Mouse (Mus musculus) embryonic facial prominence, embryonic 14.5 days (tissue): ENCODE data around the gene Hsf5. TPM values are rescaled to one million over a fixed set of nuclear protein-coding genes. Genes with fewer than 3 reads are reported as not detected.
A peak's percentile ranks its signal among the peaks of the same experiment; 100 is the strongest.

Experiments used
- ATAC-seq: fragments of 200-750 bp; cut with Nextera tagmentation; 2 replicates; pipeline ENCODE4 v1.8.0; 2017; ENCODE audit warnings: low read depth, moderate number of reproducible peaks, moderate TSS enrichment
- DNase-seq: peaks from one replicate; pipeline ENCODE4 v3.0.0-alpha.2; 2015; ENCODE audit warnings: low spot score
- H3K27ac ChIP-seq: fragments of 300-500 bp; sonication (generic); replicated peaks from 2 replicates; pipeline ENCODE4 v1.5.1; 2014; ENCODE audit warnings: low read depth, mild to moderate bottlenecking, low read length, moderate library complexity
- H3K27me3 ChIP-seq: fragments of 300-500 bp; sonication (generic); replicated peaks from 2 replicates; pipeline ENCODE4 v1.6.1; 2014; ENCODE audit warnings: low read length; ENCODE audit not compliant: control insufficient read depth, insufficient read depth
- H3K36me3 ChIP-seq: fragments of 300-500 bp; sonication (generic); 2 replicates; pipeline ENCODE4 v1.6.1; 2014; ENCODE audit warnings: low read length, mixed read lengths; ENCODE audit not compliant: control insufficient read depth, insufficient read depth
- H3K4me1 ChIP-seq: fragments of 300-500 bp; sonication (generic); 2 replicates; pipeline ENCODE4 v1.6.1; 2014; ENCODE audit warnings: antibody characterized with exemption, low read length; ENCODE audit not compliant: control insufficient read depth, insufficient read depth
- H3K4me2 ChIP-seq: fragments of 300-500 bp; sonication (generic); 2 replicates; pipeline ENCODE4 v1.6.1; 2014; ENCODE audit warnings: low read depth, mild to moderate bottlenecking, low read length, moderate library complexity, mixed read lengths
- H3K4me3 ChIP-seq: fragments of 300-500 bp; sonication (generic); 2 replicates; pipeline ENCODE4 v1.5.1; 2014; ENCODE audit warnings: low read depth, mild to moderate bottlenecking, low read length
- H3K9ac ChIP-seq: fragments of 300-500 bp; sonication (generic); 2 replicates; pipeline ENCODE4 v1.6.1; 2014; ENCODE audit warnings: low read depth, mild to moderate bottlenecking, low read length, moderate library complexity, mixed read lengths
- H3K9me3 ChIP-seq: fragments of 300-500 bp; sonication (generic); 2 replicates; pipeline ENCODE4 v1.6.1; 2016; ENCODE audit warnings: low read length; ENCODE audit not compliant: control insufficient read depth
- WGBS: fragments of 180-500 bp; shearing (Covaris S2); extraction: QIAGEN DNeasy Blood & Tissue Kit; methylation state at CpG from one replicate; pipeline ENCODE4 v1.1.7; 2014; 5-methylcytosine and 5-hydroxymethylcytosine counted together
- polyA plus RNA-seq: library from polyadenylated mRNA; unstranded; fragments of >200 nt; fragmentation: Nextera tagmentation; extraction: Ambion mirVana; gene quantifications from 2 replicates; pipeline ENCODE4 v1.2.1, GENCODE M21; 2014

Gene Hsf5
- polyA plus RNA-seq, 1 experiment from 2014 or later: 0.25 TPM

GRCm38 (mm10) chr11:87611547-87611946, 5.4 kb upstream of the Hsf5 start:
- H3K9me3 ChIP-seq: no peaks in the 10 kb centered on the region
- no peak overlapping the region for H3K4me2 ChIP-seq
- H3K4me1 ChIP-seq: no peaks in the 10 kb centered on the region
- H3K9ac ChIP-seq: no peak overlapping the region
- 91% methylated on average over 9 of the region's 9 CpGs for WGBS
- no peak overlapping the region for H3K4me3 ChIP-seq
- H3K27me3 ChIP-seq: no peaks in the 10 kb centered on the region
- no peak overlapping the region for H3K27ac ChIP-seq
- peaks cover 98% of the 10 kb centered on the region for H3K36me3 ChIP-seq
- DNase-seq (no peak), ATAC-seq (no peak)

GRCm38 (mm10) chr11:87613972-87614371, 3.0 kb upstream of the Hsf5 start:
- no peaks in the 10 kb centered on the region for H3K4me1 ChIP-seq
- no peak overlapping the region for H3K9ac ChIP-seq
- H3K27me3 ChIP-seq: no peaks in the 10 kb centered on the region
- H3K27ac ChIP-seq: no peak overlapping the region
- no peak overlapping the region for H3K4me3 ChIP-seq
- DNase-seq: no peak
- H3K36me3 ChIP-seq: peaks cover 91% of the 10 kb centered on the region
- H3K9me3 ChIP-seq: no peaks in the 10 kb centered on the region
- ATAC-seq: no peak
- 96% methylated on average over 7 of the region's 7 CpGs for WGBS
- no peak overlapping the region for H3K4me2 ChIP-seq

GRCm38 (mm10) chr11:87615551-87615950, 1.4 kb upstream of the Hsf5 start:
- 88% methylated on average over 5 of the region's 5 CpGs for WGBS
- Histone ChIP-seq H3K9ac (no peak overlapping the region), H3K36me3 (peaks cover 77% of the 10 kb centered on the region), H3K4me1 (no peaks in the 10 kb centered on the region), H3K27ac (no peak overlapping the region), H3K4me3 (no peak overlapping the region), H3K27me3 (no peaks in the 10 kb centered on the region), H3K9me3 (no peaks in the 10 kb centered on the region), H3K4me2 (no peak overlapping the region)
- no peak for ATAC-seq
- no peak for DNase-seq

GRCm38 (mm10) chr11:87615952-87616351, 1.0 kb upstream of the Hsf5 start:
- H3K36me3 ChIP-seq: peaks cover 73% of the 10 kb centered on the region
- ATAC-seq: no peak
- DNase-seq: no peak
- no peak overlapping the region for H3K4me3 ChIP-seq
- H3K27ac ChIP-seq: no peak overlapping the region
- no peaks in the 10 kb centered on the region for H3K27me3 ChIP-seq
- no peak overlapping the region for H3K9ac ChIP-seq
- WGBS: 95% methylated on average over 2 of the region's 2 CpGs
- no peak overlapping the region for H3K4me2 ChIP-seq
- H3K4me1 ChIP-seq: no peaks in the 10 kb centered on the region
- H3K9me3 ChIP-seq: no peaks in the 10 kb centered on the region

- H3K4me3 ChIP-seq: no peak overlapping the region
- H3K36me3 ChIP-seq: peaks cover 57% of the 10 kb centered on the region
- ATAC-seq: no peak
- H3K9me3 ChIP-seq: no peaks in the 10 kb centered on the region
- 95% methylated on average over 29 of the region's 32 CpGs for WGBS
- H3K9ac ChIP-seq: no peak overlapping the region
- no peaks in the 10 kb centered on the region for H3K27me3 ChIP-seq
- no peaks in the 10 kb centered on the region for H3K4me1 ChIP-seq
- DNase-seq: no peak
- H3K27ac ChIP-seq: no peak overlapping the region
- H3K4me2 ChIP-seq: no peak overlapping the region
These were observed 642 bp downstream of the Hsf5 start for GRCm38 (mm10) chr11:87617606-87618005.

GRCm38 (mm10) chr11:87623160-87623559, 6.2 kb downstream of the Hsf5 start:
- DNase-seq (peak; percentile 44), ATAC-seq (0 out of 2 replicates have a peak, but pooled peaks have one; percentile 67)
- peaks cover 18% of the 10 kb centered on the region for H3K36me3 ChIP-seq
- no peak overlapping the region for H3K9ac ChIP-seq
- H3K9me3 ChIP-seq: no peaks in the 10 kb centered on the region
- H3K4me3 ChIP-seq: no peak overlapping the region
- no peak overlapping the region for H3K4me2 ChIP-seq
- H3K27ac ChIP-seq: no peak overlapping the region
- 66% methylated on average over 4 of the region's 4 CpGs for WGBS
- no peaks in the 10 kb centered on the region for H3K27me3 ChIP-seq
- H3K4me1 ChIP-seq: no peaks in the 10 kb centered on the region

- 0 out of 2 replicates have a peak, but pooled peaks cover 13% of the 10 kb centered on the region for H3K36me3 ChIP-seq
- H3K9ac ChIP-seq: no peak overlapping the region
- ATAC-seq (0 out of 2 replicates have a peak, but pooled peaks have one; percentile 37), DNase-seq (peak; percentile 64)
- no peak overlapping the region for H3K27ac ChIP-seq
- WGBS: 32% methylated on average over 10 of the region's 10 CpGs
- no peaks in the 10 kb centered on the region for H3K4me1 ChIP-seq
- no peaks in the 10 kb centered on the region for H3K9me3 ChIP-seq
- H3K4me3 ChIP-seq: no peak overlapping the region
- H3K27me3 ChIP-seq: no peaks in the 10 kb centered on the region
- no peak overlapping the region for H3K4me2 ChIP-seq
These were observed 12.9 kb downstream of the Hsf5 start for GRCm38 (mm10) chr11:87629859-87630258.

GRCm38 (mm10) chr11:87638793-87639192, 21.8 kb downstream of the Hsf5 start:
- ATAC-seq: no peak
- DNase-seq: no peak
- H3K4me3 ChIP-seq: peak overlapping the region; percentile 52
- H3K27ac ChIP-seq: peak overlapping the region; percentile 33; the same call in 1 of the 2 replicates
- no peaks in the 10 kb centered on the region for H3K27me3 ChIP-seq
- WGBS: 36% methylated on average over 2 of the region's 2 CpGs
- H3K9me3 ChIP-seq: no peaks in the 10 kb centered on the region
- H3K4me2 ChIP-seq: peak overlapping the region; percentile 85
- H3K4me1 ChIP-seq: no peaks in the 10 kb centered on the region
- no peaks in the 10 kb centered on the region for H3K36me3 ChIP-seq
- H3K9ac ChIP-seq: peak overlapping the region; percentile 80

GRCm38 (mm10) chr11:87639206-87639605, 22.2 kb downstream of the Hsf5 start:
- under 1% methylated on average over 16 of the region's 29 CpGs for whole genome bisulfite sequencing
- ATAC-seq: peak; percentile 93

More at GRCm38 (mm10) chr11:87639206-87639605, 22.2 kb downstream of the Hsf5 start:
- H3K4me1 ChIP-seq: no peaks in the 10 kb centered on the region
- peak; percentile 63 for DNase-seq
- H3K36me3 ChIP-seq: no peaks in the 10 kb centered on the region
- no peaks in the 10 kb centered on the region for H3K27me3 ChIP-seq
- H3K9ac ChIP-seq: peak overlapping the region; percentile 80
- peak overlapping the region; percentile 33; the same call in 1 of the 2 replicates for H3K27ac ChIP-seq
- peak overlapping the region; percentile 85 for H3K4me2 ChIP-seq
- H3K4me3 ChIP-seq: peak overlapping the region; percentile 52
- H3K9me3 ChIP-seq: no peaks in the 10 kb centered on the region
